Mouse (Mus musculus) heart, adult 2 months (tissue): ENCODE results near the gene Slc25a11. TPM values are rescaled to one million over a fixed set of nuclear protein-coding genes. Genes with fewer than 3 reads are reported as not detected.

Experiments used
- DNase-seq, 2 experiments: peaks; one replicate each; pipeline ENCODE4 v3.0.0; 2021
- H3K27ac ChIP-seq: fragments of 200-600 bp; 2 replicates; pipeline ENCODE4 v1.8.1; 2022
- H3K27me3 ChIP-seq: fragments of 200-500 bp; 2 replicates; pipeline ENCODE4 v1.6.1; 2012; ENCODE audit warnings: mild to moderate bottlenecking, low read length, inconsistent platforms, mixed read lengths; ENCODE audit not compliant: control insufficient read depth, insufficient read depth
- H3K36me3 ChIP-seq: fragments of 200-500 bp; 2 replicates; pipeline ENCODE4 v1.6.1; 2012; ENCODE audit warnings: low read length, inconsistent platforms; ENCODE audit not compliant: control insufficient read depth, insufficient read depth
- H3K4me1 ChIP-seq: fragments of 200-500 bp; 2 replicates; pipeline ENCODE4 v1.6.1; 2011; ENCODE audit warnings: low read length; ENCODE audit not compliant: control insufficient read depth, insufficient read depth
- H3K4me3 ChIP-seq: fragments of 200-600 bp; 2 replicates; pipeline ENCODE4 v1.8.1; 2022
- H3K79me2 ChIP-seq: fragments of 200-500 bp; replicated peaks from 2 replicates; pipeline ENCODE4 v1.6.1; 2012; ENCODE audit warnings: mild to moderate bottlenecking, inconsistent platforms, low read length, moderate library complexity, mixed read lengths; ENCODE audit not compliant: control insufficient read depth, insufficient read depth
- H3K9ac ChIP-seq: fragments of 200-500 bp; 2 replicates; pipeline ENCODE4 v1.6.1; 2012; ENCODE audit warnings: low read depth, mild to moderate bottlenecking, control low read depth, inconsistent platforms, low read length, mixed read lengths
- CTCF ChIP-seq: fragments of 200-600 bp; IDR thresholded peaks from 2 replicates; pipeline ENCODE4 v1.8.1; 2022; ENCODE audit warnings: antibody characterized with exemption, mild to moderate bottlenecking, moderate library complexity
- EP300 ChIP-seq: fragments of 200-500 bp; IDR thresholded peaks from 2 replicates; pipeline ENCODE4 v1.6.1; 2011; ENCODE audit warnings: low read depth, low read length, control low read depth; ENCODE audit not compliant: insufficient read depth
- POLR2A ChIP-seq: fragments of 200-500 bp; IDR thresholded peaks from 2 replicates; pipeline ENCODE4 v1.6.1; 2011; ENCODE audit warnings: mild to moderate bottlenecking, low read depth, low read length, control low read depth; ENCODE audit not compliant: insufficient read depth
- WGBS: fragments of 180-500 bp; shearing (Covaris S2); methylation state at CpG from one replicate; pipeline ENCODE4 v1.1.7; 2018; 5-methylcytosine and 5-hydroxymethylcytosine counted together
- intact Hi-C: fragments of 180-260 bp; cut with DNase I; formaldehyde crosslinking; loops from one replicate; pipeline ENCODE4 v1.15.1; 2025
- polyA plus RNA-seq: library from polyadenylated mRNA; depleted of rRNA; stranded (reverse); fragments of >200 nt; gene quantifications from 2 replicates; pipeline ENCODE4 v1.2.3, GENCODE M21; 2012; rRNA removed
- total RNA-seq, 2 experiments: library from RNA; stranded (reverse); gene quantifications; 2 replicates each; pipeline ENCODE4 v1.2.3; 2021

The Slc25a11 gene
- total and polyA plus RNA-seq, 3 experiments = 532 to 632 (median 626) TPM

DNA sequence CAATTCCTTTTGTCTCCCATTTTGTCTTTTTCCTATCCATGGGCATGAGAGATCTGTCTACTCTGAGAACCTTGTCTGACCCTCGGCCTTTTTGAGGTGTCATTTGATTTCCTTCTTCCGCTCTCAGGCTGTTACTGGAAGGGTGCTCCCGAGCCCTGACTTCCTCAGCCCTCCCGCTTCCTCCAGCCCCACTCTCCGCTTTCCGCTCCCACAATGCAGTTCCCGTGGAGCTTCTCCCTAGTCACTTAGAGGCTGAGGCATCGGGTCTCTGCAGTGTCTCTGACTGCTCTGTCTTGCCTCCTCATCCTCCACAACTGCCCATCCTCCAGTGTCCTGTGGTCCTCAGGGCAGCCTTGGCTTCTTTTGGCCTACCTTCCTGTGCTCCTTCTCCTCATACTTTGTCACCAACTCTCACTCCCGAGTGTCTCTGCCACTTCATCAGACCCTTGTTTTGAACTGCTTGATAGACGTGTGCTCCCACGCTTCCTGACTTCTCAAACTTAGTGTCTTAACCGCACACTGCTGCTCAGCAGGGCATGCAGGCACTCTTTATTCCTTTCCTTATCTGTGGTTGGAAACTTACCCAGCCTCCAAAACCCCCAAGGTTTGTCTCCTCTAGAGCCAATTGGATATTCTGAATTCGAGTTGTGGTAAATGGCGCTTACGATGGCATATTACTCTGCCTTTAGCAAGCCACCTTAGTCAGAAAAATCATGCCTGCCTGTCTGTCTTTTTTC lies 52.9 kb downstream of the Slc25a11 start:
- peak overlapping the region; percentile 27; the same call in 1 of the 2 replicates for H3K9ac ChIP-seq

More for the DNA sequence above, 52.9 kb downstream of the Slc25a11 start:
- Histone ChIP-seq H3K4me1 (peaks cover 14% of the 10 kb centered on the region), H3K4me3 (no peak overlapping the region), H3K36me3 (no peaks in the 10 kb centered on the region; the same call in 1 of the 2 replicates), H3K27ac (peak overlapping the region; percentile 78), H3K27me3 (no peaks in the 10 kb centered on the region), H3K79me2 (no peaks in the 10 kb centered on the region)
- WGBS = 48% methylated on average over 15 of the region's 15 CpGs
- DNase-seq = peak; percentile 64 to 67
- intact Hi-C loops = loop anchor here (2.0 kb wide), 1 partner anchor 30 kb away; no protein-coding TSS in a partner anchor
- no peak for TF ChIP-seq CTCF
- TF ChIP-seq EP300 = peak; percentile 25; the same call in 1 of the 2 replicates
- TF ChIP-seq POLR2A = peak; percentile 51

Other genes starting within 250 kb of the Slc25a11 start
- gene Pelp1, start 237.4 kb downstream of the Slc25a11 start, total RNA-seq = 10 to 100 TPM; 17.0 to 20.7 TPM
- gene Pelp1, start 237.4 kb downstream of the Slc25a11 start, polyA plus RNA-seq = 12.4 and 13.0 TPM in 2 replicates
- 10 to 100 TPM; 10.2 to 10.8 TPM for gene Arrb2, start 214.8 kb downstream of the Slc25a11 start, total RNA-seq
- gene Arrb2, start 214.8 kb downstream of the Slc25a11 start, polyA plus RNA-seq = 23.6 and 27.6 TPM in 2 replicates
- gene Med11, start 195.6 kb downstream of the Slc25a11 start, total RNA-seq = 1 to 10 TPM; 6.6 to 6.7 TPM
- gene Med11, start 195.6 kb downstream of the Slc25a11 start, polyA plus RNA-seq = 7.8 and 9.7 TPM in 2 replicates
- gene Zmynd15, start 188.0 kb downstream of the Slc25a11 start, total RNA-seq = 1 to 10 TPM; 1.3 to 2.9 TPM
- 3.2 and 3.8 TPM in 2 replicates for gene Zmynd15, start 188.0 kb downstream of the Slc25a11 start, polyA plus RNA-seq
- gene Cxcl16, start 187.5 kb downstream of the Slc25a11 start, total RNA-seq = 1 to 10 TPM; 7.9 to 8.8 TPM
- gene Cxcl16, start 187.5 kb downstream of the Slc25a11 start, polyA plus RNA-seq = 17.6 and 20.6 TPM in 2 replicates
- 1 to 10 TPM; 1.2 to 1.3 TPM for gene Tm4sf5, start 142.2 kb downstream of the Slc25a11 start, total RNA-seq
- gene Tm4sf5, start 142.2 kb downstream of the Slc25a11 start, polyA plus RNA-seq = 1.5 and 2.1 TPM in 2 replicates
- gene Vmo1, start 132.9 kb downstream of the Slc25a11 start, total RNA-seq = not detected
- not detected in 2 replicates for gene Vmo1, start 132.9 kb downstream of the Slc25a11 start, polyA plus RNA-seq
- gene Gltpd2, start 128.3 kb downstream of the Slc25a11 start, total RNA-seq = not detected
- not detected in 2 replicates for gene Gltpd2, start 128.3 kb downstream of the Slc25a11 start, polyA plus RNA-seq
- gene Psmb6, start 122.1 kb downstream of the Slc25a11 start, total RNA-seq = 100 to 1,000 TPM; 204 to 231 TPM
- gene Psmb6, start 122.1 kb downstream of the Slc25a11 start, polyA plus RNA-seq = 296 and 367 TPM in 2 replicates
- not detected for gene Gm40193, start 114.5 kb downstream of the Slc25a11 start, total RNA-seq
- gene Gm40193, start 114.5 kb downstream of the Slc25a11 start, polyA plus RNA-seq = not detected in 2 replicates
- gene Pld2, start 107.4 kb downstream of the Slc25a11 start, total RNA-seq = 1 to 10 TPM; 4.3 to 5.8 TPM
- 15.1 and 21.0 TPM in 2 replicates for gene Pld2, start 107.4 kb downstream of the Slc25a11 start, polyA plus RNA-seq
- 10 to 100 TPM; 41.3 to 46.8 TPM for gene Mink1, start 84.6 kb downstream of the Slc25a11 start, total RNA-seq
- 40.8 and 49.6 TPM in 2 replicates for gene Mink1, start 84.6 kb downstream of the Slc25a11 start, polyA plus RNA-seq
- gene 4930544D05Rik, start 31.6 kb downstream of the Slc25a11 start, total RNA-seq = not detected
- gene 4930544D05Rik, start 31.6 kb downstream of the Slc25a11 start, polyA plus RNA-seq = 0.31 TPM in 1 of 2 replicates, not detected in the other
- gene Chrne, start 28.3 kb downstream of the Slc25a11 start, total RNA-seq = not detected
- not detected in 2 replicates for gene Chrne, start 28.3 kb downstream of the Slc25a11 start, polyA plus RNA-seq
- under 1 TPM; 0.34 to 0.98 TPM for gene Gp1ba, start 8.4 kb downstream of the Slc25a11 start, total RNA-seq
- 0.29 and 0.59 TPM in 2 replicates for gene Gp1ba, start 8.4 kb downstream of the Slc25a11 start, polyA plus RNA-seq
- 10 to 100 TPM; 50.8 to 58.7 TPM for gene Rnf167, start 244 bp downstream of the Slc25a11 start, total RNA-seq
- gene Rnf167, start 244 bp downstream of the Slc25a11 start, polyA plus RNA-seq = 65.0 and 80.9 TPM in 2 replicates
- 100 to 1,000 TPM; 270 to 280 TPM for gene Pfn1, start 7.2 kb upstream of the Slc25a11 start, total RNA-seq
- 439 and 479 TPM in 2 replicates for gene Pfn1, start 7.2 kb upstream of the Slc25a11 start, polyA plus RNA-seq
- 1,000 to 10,000 TPM; 1,523 to 1,659 TPM for gene Eno3, start 9.7 kb upstream of the Slc25a11 start, total RNA-seq
- gene Eno3, start 9.7 kb upstream of the Slc25a11 start, polyA plus RNA-seq = 1,222 and 1,919 TPM in 2 replicates
- gene Spag7, start 21.9 kb upstream of the Slc25a11 start, total RNA-seq = 10 to 100 TPM; 82.8 to 99.4 TPM
- gene Spag7, start 21.9 kb upstream of the Slc25a11 start, polyA plus RNA-seq = 72.9 and 87.8 TPM in 2 replicates
- 10 to 100 TPM; 37.8 to 37.9 TPM for gene Camta2, start 40.6 kb upstream of the Slc25a11 start, total RNA-seq
- 27.6 and 32.5 TPM in 2 replicates for gene Camta2, start 40.6 kb upstream of the Slc25a11 start, polyA plus RNA-seq
- gene Inca1, start 52.7 kb upstream of the Slc25a11 start, total RNA-seq = 1 to 10 TPM; 6.3 to 6.9 TPM
- 4.6 and 5.4 TPM in 2 replicates for gene Inca1, start 52.7 kb upstream of the Slc25a11 start, polyA plus RNA-seq
- gene Kif1c, start 53.1 kb upstream of the Slc25a11 start, total RNA-seq = 100 to 1,000 TPM; 477 to 524 TPM
- gene Kif1c, start 53.1 kb upstream of the Slc25a11 start, polyA plus RNA-seq = 153 and 228 TPM in 2 replicates
- gene Zfp3, start 116.7 kb upstream of the Slc25a11 start, total RNA-seq = 1 to 10 TPM; 7.5 to 8.5 TPM
- 1.5 and 3.5 TPM in 2 replicates for gene Zfp3, start 116.7 kb upstream of the Slc25a11 start, polyA plus RNA-seq
- under 1 TPM; 0.27 to 0.70 TPM for gene Scimp, start 165.1 kb upstream of the Slc25a11 start, total RNA-seq
- 0.84 and 1.00 TPM in 2 replicates for gene Scimp, start 165.1 kb upstream of the Slc25a11 start, polyA plus RNA-seq
- gene Rabep1, start 197.3 kb upstream of the Slc25a11 start, total RNA-seq = 10 to 100 TPM; 36.0 to 37.2 TPM
- 3.7 and 7.7 TPM in 2 replicates for gene Rabep1, start 197.3 kb upstream of the Slc25a11 start, polyA plus RNA-seq